Mouse (Mus musculus) spleen, adult 12 weeks (tissue): ENCODE data around the gene Amd1.

Experiments
- DNase-seq: peaks from one replicate; pipeline ENCODE4 v3.0.0; 2022; ENCODE audit warnings: low spot score

Gene Amd1

DNA sequence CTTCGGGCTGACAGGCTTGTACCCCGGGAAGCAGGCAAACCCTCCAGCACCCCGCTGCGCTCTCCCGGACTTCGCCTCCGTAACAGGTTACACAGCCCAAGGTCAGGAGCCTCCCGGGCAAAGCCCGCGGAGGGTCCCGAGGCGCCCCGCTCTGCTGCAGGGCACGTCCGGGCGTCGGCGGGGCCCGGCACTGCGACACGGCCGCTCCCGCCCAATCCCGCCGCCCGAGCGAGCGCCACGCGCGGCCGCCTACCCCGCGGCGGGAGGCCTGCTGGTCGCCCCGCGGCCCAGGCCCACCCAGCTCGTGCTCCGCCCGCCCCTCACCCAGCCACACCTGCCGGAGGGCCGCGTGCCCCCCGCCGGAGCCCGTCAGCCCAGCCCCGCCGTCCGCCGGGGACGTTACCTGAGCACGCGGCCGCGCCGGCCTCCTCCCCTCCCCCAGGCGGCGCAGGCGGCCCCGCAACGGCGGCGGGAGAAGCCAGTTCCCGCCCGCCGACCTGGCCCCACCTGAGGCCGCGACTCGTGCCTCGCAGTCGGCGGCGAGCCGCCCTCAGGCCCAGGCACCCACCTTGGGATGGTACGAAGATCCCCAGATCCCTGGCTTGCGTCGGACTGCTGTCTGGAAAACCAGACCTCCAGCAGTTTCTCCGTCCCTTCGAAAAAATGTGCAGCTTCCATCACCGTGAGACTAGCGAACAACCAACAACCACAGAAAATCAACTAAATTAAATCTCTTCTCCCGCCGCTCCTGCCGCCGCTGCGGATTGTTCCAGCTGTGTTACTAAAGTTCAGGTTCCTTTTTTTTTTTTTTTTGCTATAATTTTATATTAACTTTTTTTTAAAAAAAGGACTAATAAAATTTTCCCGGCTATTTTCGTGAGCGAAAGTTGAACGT, 558 bp downstream of the Amd1 start:
- DNase-seq: peak; percentile 64

DNA sequence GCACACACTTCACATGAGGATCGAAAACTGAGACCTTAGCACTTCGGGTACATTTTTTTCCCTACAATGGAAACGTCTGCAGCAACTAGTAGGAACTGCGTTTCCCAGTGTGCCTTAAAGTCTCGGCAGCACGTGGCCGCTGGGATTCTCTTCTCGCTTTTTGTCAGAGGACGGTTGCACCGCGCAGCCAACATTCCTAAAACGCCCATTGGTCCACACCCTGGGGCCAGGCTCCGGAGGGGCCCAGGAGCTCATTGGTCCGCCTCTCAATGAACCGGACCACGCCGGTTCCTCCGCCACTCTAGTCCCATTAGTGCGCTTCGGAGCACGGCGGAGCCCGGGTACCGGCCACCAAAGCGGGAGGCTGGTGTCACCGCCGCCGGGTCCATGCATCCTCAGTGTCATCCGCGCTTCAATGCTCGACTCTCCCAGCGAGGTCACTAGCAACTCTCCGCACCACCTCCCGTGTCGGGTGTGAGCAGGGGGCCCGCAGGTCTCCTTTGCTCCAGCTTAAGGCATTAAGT, 1.3 kb downstream of the Amd1 start:
- DNase-seq: peak; percentile 70

DNA sequence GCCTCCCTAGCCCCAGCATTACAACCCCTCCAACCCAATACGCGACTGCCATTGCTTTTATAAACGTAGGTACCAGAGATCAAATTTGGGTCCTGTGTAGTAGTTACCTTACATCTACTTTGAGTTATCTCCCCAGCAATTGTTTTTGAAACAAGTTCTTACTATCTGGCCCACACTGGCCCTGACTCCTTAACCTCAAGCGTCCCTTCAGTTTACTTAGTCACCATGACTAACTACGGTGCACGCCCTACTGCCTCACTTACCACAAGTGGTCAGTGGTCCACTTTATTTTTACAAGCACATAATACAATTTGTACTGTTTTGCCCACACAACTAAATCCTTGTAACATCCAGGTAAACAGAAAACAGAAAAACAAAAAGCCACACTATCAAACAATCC, 9.3 kb downstream of the Amd1 start:
- DNase-seq: no peak

DNA sequence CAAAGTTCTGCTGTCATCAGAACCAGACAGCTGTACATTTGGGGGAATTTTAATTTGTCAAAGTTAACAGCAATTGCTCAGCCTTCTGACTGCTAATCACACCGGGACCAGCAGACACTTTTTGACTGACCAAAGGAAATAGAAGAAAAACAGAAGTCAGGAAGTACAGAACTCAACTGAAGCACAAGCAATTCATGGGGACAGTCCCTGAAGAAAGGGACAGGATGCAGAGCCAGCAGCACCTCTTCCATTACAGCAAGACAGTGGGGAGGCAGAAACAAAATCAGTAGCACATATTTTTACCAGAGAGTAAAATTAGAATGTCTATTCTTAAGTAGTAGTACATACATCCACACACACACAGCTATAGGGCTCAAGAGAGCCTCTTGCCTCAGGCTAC, 15.2 kb downstream of the Amd1 start:
- DNase-seq: no peak

DNA sequence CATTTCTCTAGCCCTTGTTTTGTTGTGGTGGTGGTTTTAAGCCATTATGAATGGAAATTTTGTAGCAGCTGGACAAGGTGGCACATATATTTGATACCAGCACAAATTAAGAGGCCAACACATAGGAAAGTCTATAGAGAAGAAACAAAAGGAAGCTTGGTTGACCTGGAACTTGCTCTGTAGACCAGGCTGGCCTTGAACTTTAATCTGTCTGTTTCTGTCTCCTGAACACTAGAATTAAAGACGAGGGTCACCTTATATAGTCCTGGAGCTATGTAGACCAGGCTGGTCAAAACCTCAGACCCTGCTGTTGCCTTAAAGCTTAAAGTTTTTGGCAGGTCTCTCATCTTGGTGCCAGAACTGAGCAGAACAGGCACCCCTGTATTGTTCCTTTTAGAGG, 16.4 kb downstream of the Amd1 start:
- no peak for DNase-seq

GRCm38 (mm10) chr10:40284997-40285396, 17.0 kb downstream of the Amd1 start:
- DNase-seq: no peak

- no peak for DNase-seq
These were observed 17.7 kb downstream of the Amd1 start for GRCm38 (mm10) chr10:40284179-40284831.

DNA sequence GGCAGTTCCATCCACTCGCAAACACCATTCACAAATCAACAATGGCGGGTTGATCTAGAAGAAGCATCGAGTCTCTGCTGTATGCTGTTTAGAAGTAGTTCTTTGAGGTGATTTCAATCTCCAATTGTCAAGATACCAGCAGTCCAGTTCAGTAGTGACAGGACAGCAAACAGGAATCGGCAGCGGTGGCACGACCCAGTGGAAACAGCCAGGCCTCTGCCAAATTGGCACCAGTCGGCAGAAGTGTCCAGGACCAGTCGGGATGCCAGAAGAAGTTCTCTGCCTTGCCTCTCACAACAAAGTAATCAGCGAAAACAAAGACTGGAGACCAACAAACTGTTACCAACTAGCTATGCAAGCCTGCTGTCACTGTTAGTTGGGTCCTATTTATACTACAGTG, 18.4 kb downstream of the Amd1 start:
- DNase-seq: no peak

DNA sequence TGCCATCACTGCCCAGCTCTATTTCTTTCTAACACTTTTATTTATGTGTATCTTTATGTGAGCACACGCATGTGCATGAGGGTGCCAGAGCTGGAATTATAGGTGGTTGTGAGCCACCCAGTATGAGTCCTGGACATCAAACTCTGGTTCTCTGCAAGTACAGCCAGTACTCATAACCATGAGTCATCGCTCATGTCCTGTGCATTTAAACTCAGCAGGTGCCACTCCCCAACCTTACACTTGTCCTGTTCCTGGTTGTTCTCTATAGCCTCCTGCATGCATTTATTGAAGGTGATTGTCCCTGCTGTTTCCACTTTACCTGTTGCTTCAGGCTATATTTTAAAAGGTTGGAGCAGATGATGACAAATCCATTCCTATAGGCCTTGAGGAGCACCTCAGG, 20.4 kb downstream of the Amd1 start:
- DNase-seq: no peak

- DNase-seq: no peak
These were observed 23.7 kb downstream of the Amd1 start for GRCm38 (mm10) chr10:40278317-40278716.

DNA sequence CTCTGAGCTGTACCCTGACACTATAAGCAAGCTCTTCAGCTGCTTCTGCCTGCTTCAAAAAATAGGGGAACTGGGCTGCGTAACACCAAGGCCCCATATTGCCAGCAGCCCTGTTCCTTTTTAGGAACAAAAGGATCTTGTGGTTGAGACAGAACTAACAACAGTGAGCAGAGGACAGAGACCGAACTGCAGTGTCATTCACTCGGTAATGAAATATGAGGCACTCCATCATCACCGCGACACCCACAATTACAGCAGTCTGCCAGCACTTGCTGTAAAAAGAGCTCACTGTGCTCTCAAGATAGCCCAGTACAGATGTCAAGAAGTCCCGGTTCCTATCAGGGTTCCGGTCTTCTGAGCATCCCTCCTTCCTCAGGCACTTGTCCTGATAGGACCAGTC, 26.0 kb downstream of the Amd1 start:
- DNase-seq: no peak

GRCm38 (mm10) chr10:40273938-40274337, 28.0 kb downstream of the Amd1 start:
- peak; percentile 23 for DNase-seq

DNA sequence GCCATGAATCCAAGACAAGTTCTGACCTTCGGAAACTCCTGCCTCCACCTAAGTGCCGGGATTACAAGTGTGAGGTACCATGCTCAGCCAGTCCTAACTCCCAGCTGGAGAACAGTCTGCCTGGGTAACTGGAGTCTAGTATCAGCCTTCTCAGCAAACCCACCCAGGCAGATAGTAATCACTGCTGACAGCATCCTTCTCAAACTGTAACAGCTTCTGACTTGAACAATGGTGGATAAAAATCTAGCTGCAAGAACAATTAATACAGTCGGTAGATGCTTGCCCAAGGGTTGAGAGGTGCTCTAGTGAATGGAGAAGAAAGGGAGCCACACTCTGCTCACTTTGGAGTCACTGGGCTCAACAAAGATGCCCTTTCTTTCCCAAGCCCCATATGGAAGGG, 30.8 kb downstream of the Amd1 start:
- DNase-seq: no peak

DNA sequence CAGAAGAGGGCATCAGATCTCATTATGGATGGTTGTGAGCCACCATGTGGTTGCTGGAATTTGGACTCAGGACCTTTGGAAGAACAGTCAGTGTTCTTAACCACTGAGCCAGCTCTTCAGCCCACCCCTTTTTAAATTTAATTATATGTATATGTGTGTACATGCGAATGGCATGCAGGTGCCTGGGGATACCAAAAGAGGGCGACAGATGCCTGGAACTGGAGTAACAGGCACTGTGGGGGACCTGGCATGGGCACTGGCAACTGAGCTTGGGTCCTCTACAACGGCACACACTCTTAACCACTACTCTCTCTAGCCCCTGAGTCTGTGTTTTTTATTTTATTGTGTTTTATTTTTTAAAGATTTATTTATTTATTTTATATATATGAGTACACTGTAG, 37.1 kb downstream of the Amd1 start:
- no peak for DNase-seq

- no peak for DNase-seq
These were observed 38.3 kb downstream of the Amd1 start for GRCm38 (mm10) chr10:40263691-40264090.

- no peak for DNase-seq
These were observed 39.8 kb downstream of the Amd1 start for GRCm38 (mm10) chr10:40262200-40262599.

- DNase-seq: no peak
These were observed 41.7 kb downstream of the Amd1 start for GRCm38 (mm10) chr10:40260305-40260704.

GRCm38 (mm10) chr10:40259542-40259941, 42.4 kb downstream of the Amd1 start:
- DNase-seq: no peak

DNA sequence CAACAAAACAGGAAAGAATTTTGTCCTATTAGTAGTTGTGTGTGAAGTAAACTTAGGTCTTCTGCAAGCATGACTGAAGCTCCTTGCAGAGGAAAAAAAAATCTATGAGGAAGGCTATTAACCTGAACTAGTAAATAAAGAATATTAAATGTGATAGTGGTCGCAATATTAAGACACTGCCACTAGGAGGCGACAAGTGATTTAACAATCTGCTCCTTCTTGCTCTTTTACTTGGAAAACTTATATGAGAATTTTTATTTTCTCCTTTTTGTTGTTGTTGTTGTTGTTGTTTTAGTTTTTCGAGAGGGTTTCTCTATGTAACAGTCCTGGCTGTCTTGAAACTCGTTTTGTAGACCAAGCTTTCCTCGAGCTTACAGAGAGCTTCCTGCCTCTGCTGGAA, 43.0 kb downstream of the Amd1 start:
- no peak for DNase-seq

DNA sequence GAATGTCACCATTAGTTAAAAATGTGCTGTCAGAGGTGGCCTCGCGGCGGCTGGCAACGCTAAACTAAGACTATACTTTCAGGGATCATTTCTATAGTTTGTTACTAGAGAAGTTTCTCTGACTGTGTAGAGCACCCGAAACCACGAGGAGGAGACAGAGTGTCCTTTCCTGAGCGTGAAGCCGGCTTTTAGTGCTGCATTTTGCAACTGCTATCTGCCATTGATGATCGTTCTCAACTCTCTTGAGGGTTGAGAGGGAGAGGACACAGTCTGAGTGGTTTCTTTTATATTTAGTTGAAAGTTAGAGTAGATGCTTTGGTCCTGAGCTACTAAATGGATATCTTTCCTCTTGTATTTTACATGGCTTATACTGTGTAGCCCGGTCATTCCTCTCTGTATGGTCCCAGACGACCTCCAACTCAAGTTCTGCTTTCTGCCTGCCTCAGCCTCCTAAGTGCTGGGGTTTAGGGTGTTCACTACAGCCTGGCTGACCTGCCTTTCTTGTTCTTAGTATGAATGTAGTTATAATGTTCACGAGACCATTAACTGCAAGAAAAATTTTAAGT, 43.5 kb downstream of the Amd1 start:
- DNase-seq: peak; percentile 66

DNA sequence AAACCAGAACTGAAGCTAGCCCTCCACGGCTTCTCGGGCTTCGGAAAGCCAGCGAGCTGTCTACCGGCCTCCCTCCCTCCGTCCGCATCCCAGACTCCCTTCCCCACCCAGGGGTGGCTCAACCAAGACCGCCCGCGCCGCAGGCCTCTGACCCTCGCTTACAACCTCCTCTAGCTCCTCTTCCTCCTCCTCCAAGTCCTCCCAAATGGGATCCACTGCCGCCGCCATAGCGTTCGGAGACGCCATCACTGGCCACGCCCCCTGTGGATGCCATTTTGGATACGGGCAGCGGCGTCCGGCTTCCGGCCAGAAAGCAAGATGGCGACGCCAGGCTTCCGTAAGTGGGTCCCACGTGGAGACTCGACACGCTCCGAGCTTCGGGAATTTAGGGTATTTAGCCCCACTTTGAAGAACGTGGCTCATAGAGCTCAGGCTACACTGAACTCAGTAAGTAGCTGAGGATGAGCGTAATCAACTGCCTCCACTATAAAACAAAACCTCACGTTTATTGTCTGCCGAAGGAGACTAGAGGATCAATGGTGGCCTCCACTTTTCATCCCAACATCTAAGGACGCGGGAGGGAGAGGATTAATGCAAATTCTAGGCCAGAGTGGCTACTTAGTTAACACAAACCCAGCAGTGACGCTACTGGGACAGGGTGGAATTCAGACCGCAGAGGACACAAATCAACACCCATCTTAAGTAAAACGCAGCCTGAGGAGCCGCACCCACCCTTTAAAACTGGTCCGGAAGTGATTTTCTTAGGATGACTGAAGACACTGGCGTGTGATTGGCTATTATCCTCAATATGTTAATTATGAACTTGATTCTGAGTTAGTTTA, 44.4 kb downstream of the Amd1 start, which contains the start of gene Gtf3c6:
TSS of gene Gtf3c6 (minus strand) at position 695 of the 842 bp plus-strand sequence.
- peak; percentile 88 for DNase-seq

GRCm38 (mm10) chr10:40256716-40257115, 45.3 kb downstream of the Amd1 start:
- DNase-seq: peak; percentile 44
